Mouse (Mus musculus) thymus, adult 2 months (tissue): Measurements from ENCODE around the gene Sf3b4.

Experiments used
- CTCF ChIP-seq: fragments of 200-500 bp; IDR thresholded peaks from 2 replicates; pipeline ENCODE4 v1.5.1; 2012; ENCODE audit warnings: mild to moderate bottlenecking, control low read depth, low read length, moderate library complexity, borderline replicate concordance; ENCODE audit not compliant: control insufficient read depth, poor library complexity, insufficient read depth; ENCODE audit errors: extremely low read depth
- POLR2A ChIP-seq: fragments of 200-500 bp; IDR thresholded peaks from 2 replicates; pipeline ENCODE4 v1.6.1; 2012; ENCODE audit warnings: mild to moderate bottlenecking, low read length, control low read depth, moderate library complexity; ENCODE audit not compliant: control insufficient read depth, poor library complexity, insufficient read depth; ENCODE audit errors: extremely low read depth

DNA sequence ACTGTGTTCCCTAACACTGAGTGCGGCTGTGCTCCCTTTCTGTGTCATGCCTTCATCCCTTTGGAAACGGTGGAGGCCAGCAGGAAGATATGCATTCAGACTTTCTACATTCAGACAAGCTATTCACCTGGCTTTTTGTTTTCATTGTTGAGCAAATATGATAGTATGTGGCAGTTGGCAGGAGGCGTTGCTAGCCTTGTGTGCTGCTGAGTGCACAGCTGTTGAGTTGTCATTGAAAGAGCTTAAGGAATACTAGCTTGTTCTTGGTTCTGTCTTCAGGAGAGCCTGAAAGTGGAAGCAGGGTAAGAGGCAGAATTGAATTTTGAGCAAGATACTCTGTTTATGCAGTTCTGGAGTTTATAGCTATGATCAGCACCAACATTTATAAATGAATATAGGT is 39.7 kb upstream of the Sf3b4 start:
- TF ChIP-seq POLR2A (no peak), CTCF (no peak)
